Mouse (Mus musculus) heart, adult 2 months (tissue): ENCODE data around the gene Aak1.

Experiments used
- CTCF ChIP-seq: fragments of 200-600 bp; IDR thresholded peaks from 2 replicates; pipeline ENCODE4 v1.8.1; 2022; ENCODE audit warnings: antibody characterized with exemption, mild to moderate bottlenecking, moderate library complexity
- EP300 ChIP-seq: fragments of 200-500 bp; IDR thresholded peaks from 2 replicates; pipeline ENCODE4 v1.6.1; 2011; ENCODE audit warnings: low read depth, low read length, control low read depth; ENCODE audit not compliant: insufficient read depth
- POLR2A ChIP-seq: fragments of 200-500 bp; IDR thresholded peaks from 2 replicates; pipeline ENCODE4 v1.6.1; 2011; ENCODE audit warnings: mild to moderate bottlenecking, low read depth, low read length, control low read depth; ENCODE audit not compliant: insufficient read depth

DNA sequence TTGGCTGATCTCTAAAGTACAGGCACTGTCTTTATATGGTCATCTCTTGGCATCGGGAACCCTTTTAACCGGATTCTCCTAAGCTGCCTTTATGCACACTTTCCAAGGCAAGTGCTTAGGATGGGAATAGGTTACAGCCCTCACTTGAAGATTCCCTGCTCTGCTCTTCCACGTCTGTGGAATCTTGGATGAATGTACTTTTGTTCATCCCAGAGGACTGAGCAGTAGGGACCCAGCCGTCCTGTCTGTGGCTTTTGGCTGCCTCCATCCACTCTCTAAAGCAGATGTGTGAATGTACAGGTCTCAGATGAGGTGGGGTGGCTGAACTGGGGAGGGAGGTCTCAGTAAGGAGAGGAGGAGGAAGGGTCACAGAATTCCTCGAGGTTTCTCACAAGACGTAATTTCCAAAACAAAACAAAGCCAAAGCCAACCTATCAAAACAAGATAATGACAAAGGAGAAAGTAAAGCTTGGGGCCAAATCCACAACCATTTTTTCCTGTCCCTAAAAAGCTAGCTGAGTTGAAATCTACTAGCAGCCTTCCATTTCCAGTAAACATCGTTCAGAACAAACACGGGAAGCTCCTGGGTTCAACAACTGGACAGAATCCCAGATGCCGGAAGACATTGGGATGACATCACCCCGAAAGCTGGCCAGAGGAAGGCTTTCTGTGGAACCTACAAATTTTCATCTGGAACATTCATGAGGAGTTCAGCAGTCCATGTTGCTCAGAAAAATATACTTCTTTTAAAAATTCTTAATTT, 18.4 kb upstream of the Aak1 start:
- TF ChIP-seq POLR2A (no peak; the same call in 1 of the 2 replicates), CTCF (no peak), EP300 (peak; percentile 78; the same call in 1 of the 2 replicates)
